Mouse (Mus musculus): Measurements from ENCODE around the gene Timm13.

The Timm13 gene

DNA sequence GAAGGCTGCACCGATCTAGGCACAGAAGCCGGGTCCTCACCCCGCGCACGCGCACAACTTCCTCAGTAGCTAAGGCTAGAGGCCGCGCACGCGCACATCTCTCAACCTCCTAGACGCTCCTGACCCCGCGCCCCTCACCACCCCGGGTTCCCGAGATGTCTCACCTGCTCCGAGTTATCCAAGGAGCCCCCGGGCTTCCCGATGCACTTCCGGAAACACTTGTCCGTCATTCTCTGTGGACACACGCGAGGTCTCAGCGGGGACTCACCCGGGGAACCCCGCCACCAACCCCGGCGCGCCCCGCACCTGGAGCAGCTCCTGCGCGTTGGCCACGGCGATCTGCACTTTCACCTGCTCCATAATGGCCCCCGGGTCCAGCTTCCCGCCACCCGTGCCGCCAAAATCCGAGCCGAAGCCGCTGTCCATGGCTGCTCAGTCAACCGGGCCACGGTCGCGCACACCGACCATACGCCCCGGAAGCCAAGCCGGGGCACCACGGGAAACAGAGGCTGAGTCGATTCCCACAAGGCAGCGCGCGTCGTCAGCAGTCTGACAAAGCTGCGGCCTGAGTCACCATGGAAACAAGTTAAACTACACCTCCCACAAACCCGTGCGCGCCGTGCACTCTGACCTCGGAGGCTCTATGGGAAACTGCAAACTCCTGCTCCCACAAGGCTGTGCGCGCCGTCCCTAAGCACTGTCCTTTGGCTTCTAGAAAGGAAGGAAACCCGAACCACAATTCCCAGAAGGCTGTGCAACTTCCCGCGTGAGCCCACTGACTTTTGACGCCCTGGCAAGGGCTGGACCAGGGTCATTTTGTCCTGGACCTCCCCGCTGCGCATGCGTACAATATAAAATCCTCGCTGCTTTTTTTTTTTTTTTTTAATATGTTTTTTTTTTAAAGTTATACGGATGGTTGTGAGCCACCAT is at the start of gene Timm13:
Gene Timm13 (minus strand): TSS at position 652 of the 930 bp plus-strand sequence.
- peak; percentile 100 for DNase-seq (ENCODE audit: low spot score)

DNA sequence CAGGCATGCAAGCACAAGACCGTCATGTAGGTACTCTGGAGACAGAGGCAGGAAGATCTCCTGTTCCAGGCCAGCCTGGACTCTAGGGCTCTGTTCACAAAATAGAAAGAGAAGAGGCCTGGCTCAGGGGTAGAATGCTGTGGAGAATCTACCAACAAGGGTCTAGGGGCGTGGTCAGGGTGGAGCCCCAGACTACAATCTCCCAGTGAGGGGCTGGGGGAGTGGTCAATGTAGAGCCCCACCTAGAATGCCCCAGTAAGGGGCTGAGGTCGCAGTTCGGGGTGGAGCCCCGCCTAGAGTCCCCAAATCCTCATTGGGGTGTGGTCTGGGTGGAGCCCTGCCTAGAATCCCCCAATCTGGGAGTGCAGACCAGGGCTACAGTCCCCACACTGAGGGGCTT is 49.5 kb upstream of the Timm13 start:
- DNase-seq (ENCODE audit: low spot score) = no peak

DNA sequence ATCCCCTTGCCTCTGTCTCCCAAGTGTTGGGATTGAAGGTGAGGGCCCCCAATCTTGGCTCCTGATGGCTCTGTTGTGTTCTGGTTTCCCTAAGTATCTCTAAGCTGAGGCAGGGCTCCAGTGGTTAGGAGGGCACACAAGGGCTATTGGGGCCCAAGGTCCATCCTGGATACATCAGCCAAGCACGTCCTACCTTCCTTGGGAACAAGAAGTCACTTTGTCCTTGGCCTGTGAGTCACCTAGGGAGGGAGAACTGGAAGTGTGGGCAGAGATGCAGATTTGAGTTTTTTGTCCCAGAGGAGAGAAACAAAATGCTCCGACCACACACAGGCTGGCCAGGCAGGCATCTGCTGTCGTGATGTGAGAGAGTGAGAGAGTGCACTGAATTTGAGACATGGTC is 48.3 kb upstream of the Timm13 start:
- no peak for DNase-seq (ENCODE audit: low spot score)

DNA sequence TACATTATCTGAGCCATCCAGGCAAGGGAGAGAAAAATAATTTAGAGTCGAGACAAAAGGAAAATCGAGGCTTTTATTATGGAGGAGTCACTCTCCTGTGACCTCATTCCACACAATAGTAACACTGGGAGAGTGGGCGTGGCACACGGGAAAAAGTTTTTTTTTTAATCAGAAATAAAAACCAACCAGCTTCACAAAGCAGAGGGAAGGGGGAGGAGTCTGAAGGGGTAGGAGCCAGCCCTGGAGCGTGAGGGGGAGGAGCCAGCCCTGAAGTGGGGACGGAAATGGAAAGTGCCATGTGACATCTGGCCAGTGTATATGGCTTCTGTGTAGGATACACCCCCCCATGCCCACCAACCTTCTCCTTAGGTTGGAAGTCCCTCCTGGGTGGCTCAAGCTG is 47.8 kb upstream of the Timm13 start:
- peak; percentile 42 for DNase-seq (ENCODE audit: low spot score)

DNA sequence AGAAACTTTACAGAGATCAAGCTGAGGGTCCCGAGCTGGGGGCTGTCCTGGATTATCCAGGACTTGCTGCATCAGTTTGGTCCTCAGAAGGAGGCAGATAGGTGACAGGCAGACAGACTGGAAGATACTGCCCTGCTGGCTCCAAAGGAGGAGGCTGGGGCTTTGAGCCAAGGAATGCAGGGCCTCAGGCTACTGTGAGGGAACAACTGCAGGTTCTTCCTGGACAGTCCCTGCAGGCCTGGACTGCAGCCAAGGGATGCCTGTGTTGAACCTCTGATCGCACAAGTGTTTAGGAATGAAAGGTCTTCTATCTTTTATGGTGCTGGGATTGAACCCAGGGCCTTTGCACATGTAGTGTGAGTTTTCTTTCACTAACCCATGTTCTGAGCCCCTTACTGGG is 47.0 kb upstream of the Timm13 start:
- DNase-seq (ENCODE audit: low spot score) = no peak

DNA sequence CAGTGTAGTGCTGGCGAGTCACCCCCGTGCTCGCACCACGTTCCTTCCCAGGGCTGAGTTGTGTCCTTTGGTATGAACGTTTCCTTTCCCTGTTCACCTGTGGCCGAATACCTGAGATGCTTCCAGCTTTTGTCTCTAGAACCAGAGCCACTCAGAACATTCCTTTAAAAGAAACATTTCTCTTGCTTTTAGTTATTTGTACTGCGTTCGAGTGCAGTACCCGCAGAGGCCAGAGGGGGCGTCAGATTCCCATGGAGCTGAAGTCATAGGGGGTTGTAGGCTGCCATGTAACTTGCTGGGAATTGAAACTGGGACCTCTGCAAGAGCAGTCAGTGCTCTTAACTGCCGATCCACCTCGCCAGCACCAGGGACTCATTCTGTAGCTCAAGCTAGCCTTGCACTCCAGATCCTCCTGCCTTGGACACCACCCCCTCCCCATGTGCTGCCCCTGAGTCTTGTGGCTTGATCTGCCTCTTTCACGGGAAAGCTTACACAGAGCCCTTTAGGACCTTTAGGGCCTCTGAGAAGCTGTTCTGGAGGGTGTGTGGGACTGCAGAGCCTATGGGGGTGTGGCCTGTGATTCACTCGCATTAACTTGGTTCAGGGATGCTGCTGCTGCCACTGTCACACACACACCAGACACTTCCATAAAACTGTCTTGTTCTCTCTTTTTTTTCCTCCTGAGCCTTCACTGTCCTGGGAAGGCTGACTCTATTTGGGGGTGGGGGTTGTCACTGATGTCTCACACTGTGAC is 46.1 kb upstream of the Timm13 start:
- no peak for DNase-seq (ENCODE audit: low spot score)

DNA sequence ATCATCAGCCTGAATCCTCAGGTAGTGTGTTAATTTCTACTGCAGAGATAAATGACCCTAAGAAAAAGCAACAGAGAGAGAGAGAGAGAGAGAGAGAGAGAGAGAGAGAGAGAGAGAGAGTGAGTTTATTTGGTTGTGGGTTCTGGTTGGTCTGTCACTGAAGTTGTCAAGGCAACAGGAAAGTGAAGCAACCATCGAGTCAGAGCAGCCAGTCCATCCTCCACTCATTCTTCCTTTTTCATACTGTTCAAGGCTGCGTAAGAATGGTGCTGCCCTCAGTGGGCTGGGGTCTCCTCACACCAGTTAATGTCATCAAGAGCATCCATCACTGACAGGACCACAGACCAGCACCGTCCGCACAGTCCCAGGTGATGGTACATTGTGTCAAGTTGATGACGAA is 43.5 kb upstream of the Timm13 start:
- no peak for DNase-seq (ENCODE audit: low spot score)

DNA sequence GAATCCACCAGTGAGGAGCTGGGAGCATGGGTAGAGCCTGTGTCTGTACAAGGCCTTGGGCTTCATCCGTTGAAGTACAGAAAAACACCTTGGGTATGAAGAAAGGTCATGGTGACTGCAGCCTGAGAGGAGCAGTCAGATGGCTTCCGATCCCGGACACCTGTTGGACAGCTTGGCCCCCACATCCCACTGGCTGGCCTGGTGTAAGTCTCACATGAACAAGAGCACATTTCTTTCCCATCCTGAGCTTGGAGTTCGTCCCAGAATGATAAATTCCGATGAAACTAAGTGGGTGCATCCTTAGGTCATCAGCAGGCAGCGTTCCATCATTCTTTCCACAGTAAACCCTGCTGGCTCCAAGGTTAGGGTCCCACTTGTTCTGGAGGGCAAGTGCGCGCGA is 42.9 kb upstream of the Timm13 start:
- no peak for DNase-seq (ENCODE audit: low spot score)

DNA sequence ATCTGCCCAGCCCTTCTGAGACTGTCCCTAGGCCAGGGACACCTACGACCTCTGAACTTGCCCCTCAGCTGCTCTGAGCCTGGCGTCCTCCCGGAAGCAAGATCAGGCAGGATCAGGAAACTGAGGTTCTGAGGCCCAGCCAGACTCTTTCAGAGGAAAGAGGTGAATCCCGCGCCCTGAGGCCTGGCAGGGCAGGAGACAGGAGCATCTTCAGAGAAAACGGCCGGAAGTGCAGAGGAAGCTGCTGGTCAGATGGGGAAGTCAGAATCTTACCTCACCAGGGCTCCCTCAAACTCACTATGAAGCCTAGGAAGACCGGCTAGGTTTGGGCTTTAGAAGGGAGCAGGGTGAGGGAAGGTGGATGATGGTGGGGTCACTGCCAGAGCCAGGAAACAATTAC is 42.1 kb upstream of the Timm13 start:
- no peak for DNase-seq (ENCODE audit: low spot score)

DNA sequence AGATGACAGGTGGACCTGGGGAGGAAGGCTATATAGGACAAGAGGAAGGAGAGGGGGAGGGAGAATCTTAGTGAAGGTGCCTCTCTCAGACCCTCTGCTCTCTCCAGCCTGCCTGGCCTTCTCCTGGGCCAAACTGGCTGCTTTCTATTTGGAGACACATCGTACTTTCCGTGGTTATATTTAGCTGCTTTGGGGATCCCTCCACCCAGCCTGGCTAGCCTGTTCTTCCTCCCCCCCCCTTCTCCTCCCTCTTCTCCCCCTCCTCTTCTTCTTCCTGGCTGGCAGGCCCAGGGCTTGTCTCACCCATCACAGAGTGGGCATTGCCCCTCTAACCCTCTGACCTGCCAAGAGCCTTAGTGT is 40.2 kb upstream of the Timm13 start:
- DNase-seq (ENCODE audit: low spot score) = no peak

DNA sequence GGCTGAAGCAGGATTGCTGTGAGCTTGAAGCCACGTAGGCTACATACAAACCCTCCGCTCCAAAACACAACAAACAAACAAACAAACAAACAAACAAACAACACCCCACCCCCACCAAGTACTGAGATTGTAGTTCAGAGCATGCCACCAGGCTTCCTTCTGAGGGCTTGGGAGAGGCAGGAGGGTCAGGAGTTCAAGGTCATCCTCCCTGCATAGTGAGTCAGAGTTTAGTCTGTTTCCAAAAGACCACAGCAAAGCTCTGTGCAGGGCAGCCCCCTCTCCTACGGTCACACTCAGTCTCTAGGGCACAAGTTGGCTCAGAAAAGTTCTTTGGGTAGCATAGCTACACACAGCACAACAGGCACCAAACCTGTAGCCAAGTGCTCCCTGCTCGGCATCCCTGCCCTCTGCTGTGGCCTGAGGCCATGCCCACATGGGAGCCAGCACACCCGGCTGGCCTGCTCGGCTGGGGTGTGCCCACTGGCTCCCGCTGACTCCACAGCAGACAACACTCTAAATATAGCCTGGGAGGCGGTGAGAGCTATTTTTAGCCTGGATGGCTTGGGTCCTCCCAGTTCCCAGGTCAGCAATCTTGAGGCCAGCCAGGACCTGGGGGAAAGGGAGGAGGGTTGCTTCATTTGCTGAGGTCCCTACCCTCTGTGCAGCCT is 39.7 kb upstream of the Timm13 start:
- no peak for DNase-seq (ENCODE audit: low spot score)

DNA sequence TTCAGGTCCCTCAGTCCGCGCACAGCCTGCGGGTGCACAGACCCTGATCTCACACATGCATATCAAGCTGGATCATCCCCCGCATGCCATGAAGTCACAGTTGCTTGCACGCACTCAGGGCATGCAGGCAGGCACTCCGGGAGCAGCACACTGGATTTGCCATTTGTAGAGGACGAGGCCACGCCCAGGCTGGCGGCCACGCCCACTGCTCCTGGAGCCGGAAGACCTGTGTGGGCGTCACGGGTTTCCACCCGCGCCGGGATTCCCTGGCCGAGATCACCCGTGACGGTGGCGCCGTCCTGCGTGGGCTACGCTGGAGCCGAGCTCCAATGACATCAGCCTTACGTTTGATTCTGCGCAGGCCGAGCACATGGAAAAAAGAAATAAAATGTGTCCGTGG is 38.9 kb upstream of the Timm13 start:
- peak; percentile 92 for DNase-seq (ENCODE audit: low spot score)

DNA sequence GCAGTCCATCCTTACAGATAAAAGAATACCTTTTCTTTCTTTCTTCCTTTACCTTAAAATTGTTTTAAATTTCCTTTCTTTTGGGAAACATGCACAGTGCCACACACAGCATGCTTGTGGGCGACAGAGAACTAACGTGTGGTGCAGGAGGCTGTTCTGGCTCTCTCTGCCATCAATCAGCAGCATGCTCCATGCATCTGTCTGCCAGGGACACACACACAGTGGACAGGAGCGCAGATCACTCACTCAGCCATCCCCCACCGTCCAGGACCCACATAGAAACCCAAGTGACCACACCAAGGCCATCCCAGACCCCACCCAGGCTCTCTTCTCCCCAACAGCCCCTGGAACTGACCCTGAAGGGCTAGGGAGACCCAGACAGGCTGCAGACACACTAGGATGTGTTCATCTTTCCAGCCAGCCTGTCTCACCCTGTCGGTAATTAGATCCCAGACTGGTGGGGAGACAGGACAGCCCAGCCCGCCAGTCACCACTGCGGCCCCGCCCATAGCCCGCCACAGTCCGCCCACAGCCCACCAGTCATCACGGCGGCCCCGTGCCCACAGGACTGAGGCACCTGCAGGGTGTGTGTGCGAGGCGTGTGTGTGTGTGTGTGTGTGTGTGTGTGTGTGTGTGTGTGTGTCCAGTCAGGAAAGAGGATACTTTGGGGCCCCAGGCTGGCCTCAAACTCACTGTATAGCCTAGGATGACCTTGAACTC is 38.2 kb upstream of the Timm13 start:
- peak; percentile 78 for DNase-seq (ENCODE audit: low spot score)

DNA sequence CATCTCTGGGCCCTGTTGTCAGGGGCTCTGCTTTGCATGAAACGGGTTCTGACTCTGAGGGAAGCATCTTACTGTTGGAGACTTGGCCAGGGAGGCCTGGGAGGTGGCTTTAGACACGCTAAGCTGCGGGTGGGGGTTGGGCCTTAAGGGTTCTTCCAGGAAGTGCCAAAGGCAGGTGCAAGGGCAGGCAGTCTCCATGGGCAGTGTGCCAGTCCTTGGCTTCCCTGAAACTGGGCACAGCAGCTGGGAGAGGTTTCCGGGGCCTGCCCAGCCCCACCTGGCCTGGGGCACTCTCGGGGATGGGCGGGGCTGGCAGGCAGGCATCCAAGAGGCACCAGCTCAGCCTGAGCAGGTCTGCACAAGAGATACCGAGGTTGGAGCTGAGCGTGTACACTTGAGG is 36.9 kb upstream of the Timm13 start:
- no peak for DNase-seq (ENCODE audit: low spot score)

DNA sequence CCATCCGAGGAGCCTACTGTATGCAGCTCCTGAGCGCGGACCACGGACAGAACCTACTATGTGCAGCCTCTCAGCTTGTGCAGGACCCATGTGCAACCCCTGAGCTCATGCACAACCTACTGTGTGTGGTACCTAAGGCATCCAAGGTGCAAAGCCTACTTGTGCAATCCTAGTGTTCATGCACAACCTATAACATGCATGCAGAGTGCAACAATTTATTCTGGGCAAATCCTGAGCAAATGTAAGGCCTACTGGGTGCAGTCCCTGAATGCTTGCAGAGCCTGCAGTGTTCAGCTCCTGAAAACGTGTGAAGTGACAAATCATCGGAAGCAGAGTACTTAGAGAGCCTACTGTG is 36.0 kb upstream of the Timm13 start:
- no peak for DNase-seq (ENCODE audit: low spot score)

DNA sequence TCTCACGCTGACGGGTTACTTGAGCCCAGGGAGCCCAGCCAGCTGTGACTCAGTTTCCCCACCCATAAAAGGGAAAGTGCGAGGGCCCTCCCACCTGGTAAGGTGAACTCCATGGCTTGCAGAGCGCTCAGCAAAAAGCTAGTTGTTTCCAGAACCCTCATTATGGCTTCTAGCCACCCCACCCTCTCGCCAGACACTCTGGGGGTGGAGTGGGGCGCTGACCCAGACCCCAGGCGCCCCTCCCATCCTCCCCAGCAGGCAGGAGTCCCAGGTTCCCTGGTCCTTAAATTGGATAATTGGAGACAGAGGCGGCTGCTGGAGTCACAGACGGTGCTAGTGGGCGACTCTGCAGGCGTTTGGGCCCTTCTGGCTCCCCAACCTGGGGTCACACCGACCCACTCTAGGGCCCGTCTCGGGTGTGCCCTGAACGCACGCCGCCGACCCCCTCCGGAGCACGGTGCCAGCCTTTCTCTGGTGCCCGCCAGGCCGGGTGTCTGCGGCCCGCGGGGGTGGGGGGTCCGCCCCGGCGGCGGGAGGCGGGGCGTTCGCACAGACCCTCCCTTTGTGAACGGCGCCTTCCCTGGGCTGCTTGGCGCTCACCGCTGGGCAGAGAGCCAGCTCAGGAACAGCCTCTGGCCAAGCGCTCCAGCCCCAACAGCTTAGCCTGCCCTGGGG is 35.5 kb upstream of the Timm13 start:
- peak; percentile 62 for DNase-seq (ENCODE audit: low spot score)

DNA sequence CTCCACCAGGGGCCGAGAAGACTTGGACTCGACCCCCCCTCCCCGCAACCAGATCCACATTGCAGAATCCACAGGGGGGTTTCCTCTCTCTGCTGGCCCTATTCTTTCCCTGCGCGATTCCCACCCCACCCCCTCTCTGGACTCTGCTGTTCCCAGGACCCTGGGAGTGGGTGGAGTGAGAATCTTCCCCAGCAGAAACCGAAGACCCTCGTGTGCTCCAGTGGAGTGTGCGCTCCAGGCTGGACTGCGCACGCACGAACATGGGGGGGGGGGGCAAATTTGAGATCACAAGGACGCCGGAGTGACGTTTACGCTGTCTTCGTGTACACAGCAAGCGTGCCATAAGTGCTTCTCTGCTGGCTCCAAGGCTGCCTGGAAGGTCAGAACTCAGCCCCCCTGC is 34.9 kb upstream of the Timm13 start:
- DNase-seq (ENCODE audit: low spot score) = no peak

DNA sequence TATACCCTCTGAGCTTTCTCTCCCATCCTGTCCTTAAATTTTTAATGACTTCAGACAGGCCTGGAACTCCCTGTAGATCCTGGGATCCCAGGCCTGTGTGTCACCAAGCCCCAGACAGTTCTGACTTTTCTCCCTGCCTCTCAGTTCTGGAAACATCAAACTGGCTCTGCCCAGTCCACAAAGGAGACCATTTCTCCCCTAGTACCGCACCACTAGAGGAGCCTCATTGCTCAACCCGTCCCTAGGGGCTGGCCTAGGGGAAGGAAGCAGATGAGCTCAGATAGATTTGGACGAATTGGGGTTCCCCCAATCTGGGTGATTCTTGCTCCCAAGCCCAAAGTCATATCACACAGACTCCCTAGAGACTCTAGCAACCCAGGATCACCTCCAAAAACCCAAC is 34.5 kb upstream of the Timm13 start:
- DNase-seq (ENCODE audit: low spot score) = no peak

DNA sequence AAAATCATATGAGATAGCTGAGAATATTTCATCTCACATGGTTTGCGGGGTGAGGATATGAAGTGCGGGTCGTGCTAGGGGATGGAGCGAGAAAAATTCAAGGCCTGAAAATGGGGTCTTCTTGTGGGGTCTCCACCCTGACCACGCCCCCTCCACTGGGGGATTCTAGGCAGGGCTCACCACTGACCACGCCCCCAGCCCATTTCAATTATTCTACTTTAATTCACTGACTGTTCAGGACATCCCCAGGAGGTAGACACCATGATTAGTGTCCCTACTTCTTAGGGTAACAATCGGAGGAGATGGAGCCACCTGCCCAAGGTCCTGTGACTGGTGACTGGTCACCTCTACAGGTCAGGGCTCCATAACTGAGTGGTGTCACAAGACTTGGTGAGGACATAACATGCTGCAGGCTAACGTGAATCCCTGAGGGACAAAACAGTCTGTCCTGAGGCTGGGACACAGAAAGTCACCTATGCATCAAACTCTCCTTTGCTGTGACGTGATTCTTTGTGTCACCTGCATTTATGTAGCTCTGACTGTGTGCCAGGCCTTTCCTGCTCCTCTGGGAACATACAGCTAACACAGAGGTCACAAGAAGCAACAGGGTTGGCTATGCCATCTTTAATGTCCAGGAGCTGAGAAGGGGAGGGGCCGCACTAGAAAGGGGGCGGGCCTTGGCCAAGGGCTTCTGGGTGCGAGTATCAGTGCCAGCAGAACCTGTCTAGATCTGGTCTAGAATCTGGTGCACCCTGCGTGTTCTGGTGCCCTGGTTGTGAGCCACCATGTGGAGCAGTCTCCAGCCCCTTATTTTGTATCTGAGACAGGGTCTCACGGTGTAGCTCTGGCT is 33.6 kb upstream of the Timm13 start:
- DNase-seq (ENCODE audit: low spot score) = no peak

DNA sequence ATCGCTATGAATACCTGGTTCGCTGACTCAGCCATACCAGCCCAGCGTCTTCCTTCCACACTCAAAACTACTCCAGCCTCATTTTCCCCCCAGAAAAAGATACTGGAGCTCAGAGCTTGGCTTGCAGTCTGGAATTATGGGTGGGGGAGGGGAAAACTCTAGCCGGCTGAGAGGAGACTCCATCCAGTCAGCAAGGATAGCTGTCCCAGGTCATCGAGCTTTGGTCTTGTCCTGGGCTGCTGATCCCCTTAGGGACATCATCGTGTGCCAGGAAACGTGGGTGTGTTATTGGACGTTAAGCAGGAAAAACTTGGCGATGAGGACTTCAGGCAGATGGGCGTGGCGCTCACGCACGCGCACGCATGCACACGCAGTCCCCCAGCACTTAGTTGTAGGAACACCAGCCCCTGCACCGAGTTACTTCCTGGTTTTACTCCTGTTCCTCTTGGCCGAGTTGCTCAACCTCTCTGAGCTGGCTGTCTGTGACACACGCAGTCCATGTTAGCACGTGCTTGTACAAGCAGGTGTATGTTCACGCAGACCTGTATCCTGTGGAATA is 32.7 kb upstream of the Timm13 start:
- peak; percentile 35 for DNase-seq (ENCODE audit: low spot score)
